Mouse (Mus musculus): ENCODE measurements around the gene Ccdc134. TPM values are rescaled to one million over a fixed set of nuclear protein-coding genes. Genes with fewer than 3 reads are reported as not detected.
A peak's percentile ranks its signal among the peaks of the same experiment; 100 is the strongest.

The Ccdc134 gene
- polyA plus RNA-seq, 1 experiment from 2014 or later: 24.6 TPM

- 84% methylated on average over 4 of the region's 4 CpGs for WGBS
- no peak for ATAC-seq (ENCODE audit: insufficient number of reproducible peaks, low FRiP score, low TSS enrichment, low read depth)
- no peaks in the 10 kb centered on the region for H3K27me3 ChIP-seq
- no peak overlapping the region for H3K4me2 ChIP-seq
- H3K9ac ChIP-seq: no peak overlapping the region
- H3K4me1 ChIP-seq: peaks cover 39% of the 10 kb centered on the region
- H3K9me3 ChIP-seq: no peaks in the 10 kb centered on the region
- no peak overlapping the region for H3K27ac ChIP-seq
- no peaks in the 10 kb centered on the region; the same call in 1 of the 2 replicates for H3K36me3 ChIP-seq
- H3K4me3 ChIP-seq: no peak overlapping the region
Measured at GRCm38 (mm10) chr15:82151176-82151575, 23.5 kb downstream of the Ccdc134 start.

- peaks cover 35% of the 10 kb centered on the region for H3K4me1 ChIP-seq
- no peak overlapping the region for H3K4me2 ChIP-seq
- no peaks in the 10 kb centered on the region; the same call in 1 of the 2 replicates for H3K36me3 ChIP-seq
- peak overlapping the region; percentile 60 for H3K27ac ChIP-seq
- 78% methylated on average over 12 of the region's 12 CpGs for WGBS
- H3K9ac ChIP-seq: no peak overlapping the region
- no peaks in the 10 kb centered on the region for H3K9me3 ChIP-seq
- H3K27me3 ChIP-seq: no peaks in the 10 kb centered on the region
- H3K4me3 ChIP-seq: no peak overlapping the region
- ATAC-seq (ENCODE audit: insufficient number of reproducible peaks, low FRiP score, low TSS enrichment, low read depth): no peak
Measured at GRCm38 (mm10) chr15:82152022-82152421, 24.3 kb downstream of the Ccdc134 start.

- Histone ChIP-seq H3K4me1 (peaks cover 37% of the 10 kb centered on the region), H3K4me2 (no peak overlapping the region), H3K4me3 (no peak overlapping the region), H3K27ac (peak overlapping the region; percentile 60), H3K9ac (no peak overlapping the region), H3K9me3 (no peaks in the 10 kb centered on the region), H3K27me3 (no peaks in the 10 kb centered on the region), H3K36me3 (no peaks in the 10 kb centered on the region; the same call in 1 of the 2 replicates)
- 61% methylated on average over 7 of the region's 7 CpGs for WGBS
- ATAC-seq (ENCODE audit: insufficient number of reproducible peaks, low FRiP score, low TSS enrichment, low read depth): no peak
Measured at GRCm38 (mm10) chr15:82152435-82152834, 24.7 kb downstream of the Ccdc134 start.

- H3K4me1 ChIP-seq: peaks cover 52% of the 10 kb centered on the region
- WGBS: 87% methylated on average over 6 of the region's 6 CpGs
Measured at GRCm38 (mm10) chr15:82156298-82156697, 28.6 kb downstream of the Ccdc134 start.

GRCm38 (mm10) chr15:82156902-82157301, 29.2 kb downstream of the Ccdc134 start:
- ATAC-seq (ENCODE audit: insufficient number of reproducible peaks, low FRiP score, low TSS enrichment, low read depth): no peak
- Histone ChIP-seq H3K27me3 (no peaks in the 10 kb centered on the region), H3K4me2 (no peak overlapping the region), H3K9me3 (no peaks in the 10 kb centered on the region), H3K27ac (no peak overlapping the region), H3K4me3 (no peak overlapping the region), H3K4me1 (peaks cover 58% of the 10 kb centered on the region), H3K9ac (no peak overlapping the region), H3K36me3 (no peaks in the 10 kb centered on the region)
- WGBS: 70% methylated on average over 10 of the region's 10 CpGs

More at GRCm38 (mm10) chr15:82156298-82156697, 28.6 kb downstream of the Ccdc134 start:
- Histone ChIP-seq H3K27ac (no peak overlapping the region), H3K9me3 (no peaks in the 10 kb centered on the region), H3K27me3 (no peaks in the 10 kb centered on the region), H3K4me2 (no peak overlapping the region), H3K9ac (no peak overlapping the region), H3K4me3 (no peak overlapping the region), H3K36me3 (no peaks in the 10 kb centered on the region; the same call in 1 of the 2 replicates)
- no peak for ATAC-seq (ENCODE audit: insufficient number of reproducible peaks, low FRiP score, low TSS enrichment, low read depth)

- WGBS: 34% methylated on average over 17 of the region's 17 CpGs
- no peak for ATAC-seq (ENCODE audit: insufficient number of reproducible peaks, low FRiP score, low TSS enrichment, low read depth)
- H3K27me3 ChIP-seq: no peaks in the 10 kb centered on the region
- H3K36me3 ChIP-seq: no peaks in the 10 kb centered on the region
- peak overlapping the region; percentile 86 for H3K27ac ChIP-seq
- no peak overlapping the region for H3K9ac ChIP-seq
- peaks cover 57% of the 10 kb centered on the region for H3K4me1 ChIP-seq
- H3K4me3 ChIP-seq: no peak overlapping the region
- no peaks in the 10 kb centered on the region for H3K9me3 ChIP-seq
- 0 out of 2 replicates have a peak overlapping the region, but pooled peaks have one; percentile 19 for H3K4me2 ChIP-seq
Measured at GRCm38 (mm10) chr15:82158243-82159035, 30.7 kb downstream of the Ccdc134 start.

- Histone ChIP-seq H3K36me3 (no peaks in the 10 kb centered on the region), H3K27ac (peak overlapping the region; percentile 86), H3K4me3 (no peak overlapping the region), H3K4me1 (peaks cover 63% of the 10 kb centered on the region), H3K9ac (no peak overlapping the region), H3K27me3 (no peaks in the 10 kb centered on the region), H3K4me2 (no peak overlapping the region), H3K9me3 (no peaks in the 10 kb centered on the region)
- ATAC-seq (ENCODE audit: insufficient number of reproducible peaks, low FRiP score, low TSS enrichment, low read depth): no peak
- WGBS: 80% methylated on average over 9 of the region's 9 CpGs
Measured at GRCm38 (mm10) chr15:82159471-82159870, 31.7 kb downstream of the Ccdc134 start.

- Histone ChIP-seq H3K4me1 (peaks cover 70% of the 10 kb centered on the region), H3K9ac (no peak overlapping the region)
- no peak for ATAC-seq (ENCODE audit: insufficient number of reproducible peaks, low FRiP score, low TSS enrichment, low read depth)
Measured at GRCm38 (mm10) chr15:82160731-82161640, 33.3 kb downstream of the Ccdc134 start.

GRCm38 (mm10) chr15:82161965-82162600, 34.4 kb downstream of the Ccdc134 start:
- Histone ChIP-seq H3K27me3 (no peaks in the 10 kb centered on the region), H3K4me1 (peaks cover 78% of the 10 kb centered on the region), H3K36me3 (no peaks in the 10 kb centered on the region), H3K4me3 (no peak overlapping the region), H3K4me2 (no peak overlapping the region), H3K9ac (no peak overlapping the region), H3K9me3 (no peaks in the 10 kb centered on the region), H3K27ac (no peak overlapping the region)
- no peak for ATAC-seq (ENCODE audit: insufficient number of reproducible peaks, low FRiP score, low TSS enrichment, low read depth)
- WGBS: 71% methylated on average over 12 of the region's 12 CpGs

More at GRCm38 (mm10) chr15:82160731-82161640, 33.3 kb downstream of the Ccdc134 start:
- Histone ChIP-seq H3K4me2 (no peak overlapping the region), H3K36me3 (no peaks in the 10 kb centered on the region), H3K27ac (peak overlapping the region; percentile 86), H3K9me3 (no peaks in the 10 kb centered on the region), H3K4me3 (no peak overlapping the region), H3K27me3 (no peaks in the 10 kb centered on the region)
- WGBS: 58% methylated on average over 11 of the region's 11 CpGs

- H3K36me3 ChIP-seq: no peaks in the 10 kb centered on the region
- H3K27me3 ChIP-seq: no peaks in the 10 kb centered on the region
- no peaks in the 10 kb centered on the region for H3K9me3 ChIP-seq
- no peak overlapping the region for H3K4me2 ChIP-seq
- H3K9ac ChIP-seq: no peak overlapping the region
- ATAC-seq (ENCODE audit: insufficient number of reproducible peaks, low FRiP score, low TSS enrichment, low read depth): no peak
- peaks cover 75% of the 10 kb centered on the region for H3K4me1 ChIP-seq
- H3K4me3 ChIP-seq: no peak overlapping the region
- peak overlapping the region; percentile 40; the same call in 1 of the 2 replicates for H3K27ac ChIP-seq
- 82% methylated on average over 10 of the region's 10 CpGs for WGBS
Measured at GRCm38 (mm10) chr15:82163356-82164060, 35.8 kb downstream of the Ccdc134 start.

- H3K4me3 ChIP-seq: no peak overlapping the region
- peaks cover 71% of the 10 kb centered on the region for H3K4me1 ChIP-seq
- ATAC-seq (ENCODE audit: insufficient number of reproducible peaks, low FRiP score, low TSS enrichment, low read depth): no peak
- H3K36me3 ChIP-seq: no peaks in the 10 kb centered on the region
- no peaks in the 10 kb centered on the region for H3K9me3 ChIP-seq
- no peaks in the 10 kb centered on the region for H3K27me3 ChIP-seq
- H3K27ac ChIP-seq: peak overlapping the region; percentile 40; the same call in 1 of the 2 replicates
- H3K4me2 ChIP-seq: no peak overlapping the region
- 57% methylated on average over 4 of the region's 4 CpGs for WGBS
- no peak overlapping the region for H3K9ac ChIP-seq
Measured at GRCm38 (mm10) chr15:82164061-82164399, 36.3 kb downstream of the Ccdc134 start.

Data from limb, embryonic 15.5 days (tissue).